Mouse (Mus musculus) gastrocnemius, postnatal 25 days (tissue): ENCODE results near the gene Iqcj. TPM values are rescaled to one million over a fixed set of nuclear protein-coding genes. Genes with fewer than 3 reads are reported as not detected.

Source experiments
- DNase-seq: peaks from one replicate; pipeline ENCODE4 v3.0.0; 2022
- long read RNA-seq, 2 experiments: library from polyadenylated mRNA; stranded (forward); transcript quantifications; one replicate each; pipeline ENCODE4 v2.0.0; 2021
- total RNA-seq, 2 experiments: library from RNA; stranded (reverse); gene quantifications; 1 replicate in 1 of 2; 2 replicates in 1 of 2; pipeline ENCODE4 v1.2.3; 2021

Gene Iqcj
- total RNA-seq = not detected
- long read RNA-seq, experiment 1 = 0 reads
- long read RNA-seq, experiment 2 = 0 reads

GRCm38 (mm10) chr3:67892026-67892705 lies at the start of gene Iqcj, which contains the start of gene Iqschfp:
Iqcj (plus strand) TSS chr3:67892220.
Iqschfp (plus strand) TSS chr3:67892232.
- DNase-seq = no peak

GRCm38 (mm10) chr3:67852397-67852796 lies 39.6 kb upstream of the Iqcj start:
- no peak for DNase-seq

- no peak for DNase-seq
These were observed 30.5 kb upstream of the Iqcj start for GRCm38 (mm10) chr3:67861524-67861923.

GRCm38 (mm10) chr3:67867420-67868065 lies 24.5 kb upstream of the Iqcj start:
- DNase-seq = no peak

- no peak for DNase-seq
These were observed 22.6 kb upstream of the Iqcj start for GRCm38 (mm10) chr3:67869424-67869823.

- DNase-seq = no peak
These were observed 14.8 kb upstream of the Iqcj start for GRCm38 (mm10) chr3:67877253-67877652.

GRCm38 (mm10) chr3:67884335-67884734 lies 7.7 kb upstream of the Iqcj start:
- no peak for DNase-seq

GRCm38 (mm10) chr3:67886176-67886575 lies 5.8 kb upstream of the Iqcj start:
- no peak for DNase-seq

- no peak for DNase-seq
These were observed 4.8 kb upstream of the Iqcj start for GRCm38 (mm10) chr3:67887251-67887650.

GRCm38 (mm10) chr3:67892768-67893167 lies 748 bp downstream of the Iqcj start:
- DNase-seq = no peak

- no peak for DNase-seq
These were observed 10.5 kb downstream of the Iqcj start for GRCm38 (mm10) chr3:67902517-67902916.

- no peak for DNase-seq
These were observed 16.6 kb downstream of the Iqcj start for GRCm38 (mm10) chr3:67908586-67908985.

GRCm38 (mm10) chr3:67918098-67918497 lies 26.1 kb downstream of the Iqcj start:
- no peak for DNase-seq

- DNase-seq = no peak
These were observed 26.7 kb downstream of the Iqcj start for GRCm38 (mm10) chr3:67918634-67919259.

GRCm38 (mm10) chr3:67923095-67923494 lies 31.1 kb downstream of the Iqcj start:
- no peak for DNase-seq

- DNase-seq = no peak
These were observed 33.4 kb downstream of the Iqcj start for GRCm38 (mm10) chr3:67925453-67925852.

- no peak for DNase-seq
These were observed 38.6 kb downstream of the Iqcj start for GRCm38 (mm10) chr3:67930424-67931133.

GRCm38 (mm10) chr3:67931181-67931580 lies 39.2 kb downstream of the Iqcj start:
- no peak for DNase-seq

- DNase-seq = no peak
These were observed 39.9 kb downstream of the Iqcj start for GRCm38 (mm10) chr3:67931914-67932313.

GRCm38 (mm10) chr3:67935829-67936228 lies 43.8 kb downstream of the Iqcj start:
- no peak for DNase-seq

GRCm38 (mm10) chr3:67947000-67947399 lies 55.0 kb downstream of the Iqcj start:
- no peak for DNase-seq

GRCm38 (mm10) chr3:67952517-67952940 lies 60.5 kb downstream of the Iqcj start:
- no peak for DNase-seq
